Mouse (Mus musculus) erythroblast, embryonic 14.5 days (primary cell): ENCODE measurements around the gene Fntb. TPM values are rescaled to one million over a fixed set of nuclear protein-coding genes. Genes with fewer than 3 reads are reported as not detected.

Experiments
- H3K27me3 ChIP-seq: 2 replicates; pipeline ENCODE4 v1.6.1; 2012; ENCODE audit warnings: inconsistent platforms; ENCODE audit not compliant: control insufficient read depth
- H3K36me3 ChIP-seq: 2 replicates; pipeline ENCODE4 v1.6.1; 2012; ENCODE audit warnings: mild to moderate bottlenecking, inconsistent platforms; ENCODE audit not compliant: control insufficient read depth
- H3K4me1 ChIP-seq: 2 replicates; pipeline ENCODE4 v1.6.1; 2012; ENCODE audit warnings: inconsistent platforms; ENCODE audit not compliant: control insufficient read depth
- H3K4me3 ChIP-seq: replicated peaks from 2 replicates; pipeline ENCODE3; 2012; ENCODE audit warnings: moderate library complexity, mild to moderate bottlenecking, inconsistent platforms
- H3K9me3 ChIP-seq: 2 replicates; pipeline ENCODE4 v1.6.1; 2012; ENCODE audit warnings: low read length, inconsistent platforms, mixed read lengths; ENCODE audit not compliant: control insufficient read depth
- GATA1 ChIP-seq: IDR thresholded peaks from 2 replicates; pipeline ENCODE4 v1.6.1; 2012; ENCODE audit warnings: low read length, inconsistent platforms, mixed read lengths
- TAL1 ChIP-seq: IDR thresholded peaks from 3 replicates; pipeline ENCODE4 v1.6.1; 2012; ENCODE audit warnings: low read length, inconsistent platforms, mixed read lengths
- polyA plus RNA-seq: library from polyadenylated mRNA; stranded (reverse); fragments of >175 nt; gene quantifications from 2 replicates; pipeline ENCODE4 v1.2.3, GENCODE M21; 2012

Fntb gene
- polyA plus RNA-seq, 1 experiment: 6.1 TPM

DNA sequence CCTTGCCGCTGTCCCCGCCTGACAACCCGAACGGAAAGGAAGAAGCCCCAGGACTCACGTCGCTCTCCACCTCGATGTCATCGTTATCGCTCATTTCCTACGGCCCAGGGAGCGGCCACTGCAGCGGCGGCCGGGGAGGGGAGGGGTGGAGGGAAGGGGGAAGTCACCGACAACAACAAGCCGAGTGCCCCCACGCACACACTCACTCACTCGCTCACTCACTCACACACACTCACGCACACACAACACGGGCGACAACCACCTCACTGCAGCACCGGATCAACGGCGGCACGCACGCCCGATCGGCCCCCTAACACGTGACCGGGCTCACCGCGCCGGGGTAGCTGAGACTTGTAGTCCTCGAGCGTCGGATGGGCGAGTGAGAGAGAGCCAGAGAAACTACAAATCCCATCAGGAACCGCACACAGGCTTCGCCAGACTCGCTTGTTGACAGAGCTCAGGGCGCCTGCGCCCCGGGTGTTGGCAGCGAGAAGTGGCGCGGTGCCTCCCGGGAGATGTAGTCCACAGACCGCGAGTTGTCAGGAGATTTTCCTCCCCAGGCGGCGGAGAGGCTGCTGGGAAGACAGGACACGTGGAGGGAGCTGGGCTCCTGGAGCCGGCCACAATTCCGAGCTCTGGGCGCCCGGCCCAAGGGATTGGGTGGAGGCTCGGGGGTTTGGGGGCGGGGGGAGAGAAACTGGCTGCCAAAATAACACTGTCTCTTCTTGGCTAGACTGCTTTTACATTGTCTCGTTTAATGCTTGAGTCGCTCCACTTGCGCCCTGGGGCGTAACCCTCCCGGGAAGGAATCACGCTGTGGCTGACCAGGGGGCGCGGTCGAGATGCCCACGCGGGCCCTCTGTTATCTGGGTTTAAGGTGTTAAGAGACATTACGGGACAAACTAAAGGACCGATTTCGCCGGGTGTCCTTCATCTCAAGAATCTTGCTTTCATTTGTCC, 196.8 kb downstream of the Fntb start, which contains the start of gene Max:
Gene Max, minus strand, starts transcription at position 270 of the 960 bp plus-strand sequence.
- Histone ChIP-seq H3K36me3 (peaks cover 33% of the 10 kb centered on the region), H3K4me1 (peaks cover 47% of the 10 kb centered on the region)
- TF ChIP-seq GATA1: no peak
- no peak for TF ChIP-seq TAL1

DNA sequence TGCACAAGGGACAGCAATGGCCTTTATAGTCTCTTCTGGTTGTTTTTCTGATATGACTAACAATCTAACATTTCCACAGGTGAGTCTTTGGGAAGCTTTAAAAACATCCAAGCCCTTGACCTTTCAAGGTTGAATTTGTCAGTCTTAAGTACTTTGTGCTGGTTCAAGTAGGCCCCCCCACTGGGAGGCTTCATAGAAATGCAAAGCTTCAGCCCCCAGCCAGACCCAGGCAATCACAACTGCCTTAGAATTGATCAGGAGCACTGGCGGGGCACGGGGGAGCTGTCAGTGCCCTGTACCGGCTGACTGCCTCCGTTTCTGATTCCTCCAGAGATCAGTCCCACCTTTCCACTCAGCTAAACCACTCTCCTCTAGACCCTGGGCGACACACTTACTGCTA, 199.7 kb downstream of the Fntb start:
- Histone ChIP-seq H3K4me3 (no peak overlapping the region), H3K36me3 (peaks cover 5% of the 10 kb centered on the region), H3K27me3 (no peaks in the 10 kb centered on the region), H3K9me3 (no peaks in the 10 kb centered on the region), H3K4me1 (peaks cover 21% of the 10 kb centered on the region)
- TF ChIP-seq TAL1 (no peak), GATA1 (no peak)

More for the DNA sequence above, 196.8 kb downstream of the Fntb start, which contains the start of gene Max:
- no peaks in the 10 kb centered on the region for H3K27me3 ChIP-seq
- peak within 1 kb of the TSS; percentile 83 for H3K4me3 ChIP-seq
- no peaks in the 10 kb centered on the region for H3K9me3 ChIP-seq

- TF ChIP-seq GATA1 (no peak), TAL1 (no peak)
- no peaks in the 10 kb centered on the region for H3K36me3 ChIP-seq
Measured at GRCm38 (mm10) chr12:76965876-76966275, 200.5 kb downstream of the Fntb start.

More at GRCm38 (mm10) chr12:76965876-76966275, 200.5 kb downstream of the Fntb start:
- Histone ChIP-seq H3K9me3 (no peaks in the 10 kb centered on the region), H3K27me3 (no peaks in the 10 kb centered on the region), H3K4me3 (no peak overlapping the region), H3K4me1 (peaks cover 13% of the 10 kb centered on the region)

Other genes with a start within 250 kb of the Fntb start
- 0.02 and 0.05 TPM in 2 replicates for gene Plekhg3, start 234.7 kb upstream of the Fntb start, polyA plus RNA-seq
- 192 and 204 TPM in 2 replicates for gene Sptb, start 55.0 kb upstream of the Fntb start, polyA plus RNA-seq
- gene Churc1, start 51 bp upstream of the Fntb start, polyA plus RNA-seq: 0.53 and 0.94 TPM in 2 replicates
- not detected in 2 replicates for gene Gpx2, start 30.0 kb downstream of the Fntb start, polyA plus RNA-seq
- not detected in 2 replicates for gene Rab15, start 57.3 kb downstream of the Fntb start, polyA plus RNA-seq
- gene Max, start 196.6 kb downstream of the Fntb start, polyA plus RNA-seq: 8.8 and 10.4 TPM in 2 replicates